Mouse (Mus musculus) liver, embryonic 11.5 days (tissue): ENCODE measurements around the gene Cnot1. TPM values are rescaled to one million over a fixed set of nuclear protein-coding genes. Genes with fewer than 3 reads are reported as not detected.

ENCODE experiments used
- ATAC-seq: fragments of 200-750 bp; cut with Nextera tagmentation; replicated peaks from 2 replicates; pipeline ENCODE4 v1.8.0; 2017; ENCODE audit warnings: moderate number of reproducible peaks, mild to moderate bottlenecking, moderate TSS enrichment, moderate library complexity; ENCODE audit not compliant: low FRiP score
- DNase-seq: peaks from one replicate; pipeline ENCODE4 v3.0.0-alpha.2; 2017; ENCODE audit warnings: low spot score
- H3K27ac ChIP-seq: fragments of 300-500 bp; sonication (generic); 2 replicates; pipeline ENCODE4 v1.5.1; 2014; ENCODE audit warnings: mild to moderate bottlenecking, low read depth, low read length, control low read depth
- H3K27me3 ChIP-seq: fragments of 300-500 bp; sonication (generic); replicated peaks from 2 replicates; pipeline ENCODE4 v1.6.1; 2014; ENCODE audit warnings: low read length, mixed read lengths; ENCODE audit not compliant: control insufficient read depth, insufficient read depth
- H3K36me3 ChIP-seq: fragments of 300-500 bp; sonication (generic); 2 replicates; pipeline ENCODE4 v1.6.1; 2014; ENCODE audit warnings: mild to moderate bottlenecking, low read length, moderate library complexity, mixed read lengths; ENCODE audit not compliant: control insufficient read depth, insufficient read depth
- H3K4me1 ChIP-seq: fragments of 300-500 bp; sonication (generic); replicated peaks from 2 replicates; pipeline ENCODE4 v1.6.1; 2014; ENCODE audit warnings: low read length, mixed read lengths; ENCODE audit not compliant: control insufficient read depth, insufficient read depth
- H3K4me2 ChIP-seq: fragments of 300-500 bp; sonication (generic); 2 replicates; pipeline ENCODE4 v1.6.1; 2014; ENCODE audit warnings: mild to moderate bottlenecking, control low read depth, moderate library complexity
- H3K4me3 ChIP-seq: fragments of 300-500 bp; sonication (generic); 2 replicates; pipeline ENCODE4 v1.5.1; 2014; ENCODE audit warnings: low read depth, low read length, control low read depth
- H3K9ac ChIP-seq: fragments of 300-500 bp; sonication (generic); 2 replicates; pipeline ENCODE4 v1.6.1; 2014; ENCODE audit warnings: low read depth, low read length, control low read depth
- H3K9me3 ChIP-seq: fragments of 300-500 bp; sonication (generic); 2 replicates; pipeline ENCODE4 v1.6.1; 2016; ENCODE audit warnings: low read length, inconsistent platforms, mixed read lengths; ENCODE audit not compliant: control insufficient read depth
- WGBS: fragments of 180-500 bp; shearing (Covaris S2); extraction: QIAGEN DNeasy Blood & Tissue Kit; methylation state at CpG from one replicate; pipeline ENCODE4 v1.1.7; 2014; 5-methylcytosine and 5-hydroxymethylcytosine counted together
- polyA plus RNA-seq: library from polyadenylated mRNA; unstranded; fragments of >200 nt; fragmentation: Nextera tagmentation; extraction: Ambion mirVana; gene quantifications from 2 replicates; pipeline ENCODE4 v1.2.1, GENCODE M21; 2014

Cnot1 gene
- polyA plus RNA-seq, 1 experiment from 2014 or later = 94.4 TPM

- Histone ChIP-seq H3K4me1 (peaks cover 3% of the 10 kb centered on the region; the same call in 1 of the 2 replicates), H3K27ac (no peak overlapping the region), H3K27me3 (no peaks in the 10 kb centered on the region), H3K36me3 (peaks cover 9% of the 10 kb centered on the region), H3K9me3 (no peaks in the 10 kb centered on the region), H3K4me2 (no peak overlapping the region), H3K4me3 (no peak overlapping the region), H3K9ac (no peak overlapping the region)
- WGBS = 90% methylated on average over 6 of the region's 6 CpGs
- DNase-seq = no peak
- ATAC-seq = no peak
Measured at GRCm38 (mm10) chr8:95843968-95844367, 36.7 kb upstream of the Cnot1 start.

- WGBS = 91% methylated on average over 15 of the region's 15 CpGs
- no peak overlapping the region for H3K9ac ChIP-seq
- no peak overlapping the region for H3K27ac ChIP-seq
- no peaks in the 10 kb centered on the region for H3K27me3 ChIP-seq
- H3K4me1 ChIP-seq = no peaks in the 10 kb centered on the region
- H3K4me3 ChIP-seq = no peak overlapping the region
- H3K4me2 ChIP-seq = no peak overlapping the region
- peaks cover 7% of the 10 kb centered on the region for H3K36me3 ChIP-seq
- no peak for DNase-seq
- no peak for ATAC-seq
- no peaks in the 10 kb centered on the region for H3K9me3 ChIP-seq
Measured at GRCm38 (mm10) chr8:95841436-95841835, 34.2 kb upstream of the Cnot1 start.

- Histone ChIP-seq H3K4me1 (0 out of 2 replicates have a peak, but pooled peaks cover 3% of the 10 kb centered on the region), H3K9ac (no peak overlapping the region), H3K36me3 (peaks cover 2% of the 10 kb centered on the region), H3K4me3 (no peak overlapping the region), H3K27me3 (no peaks in the 10 kb centered on the region), H3K4me2 (no peak overlapping the region), H3K27ac (no peak overlapping the region), H3K9me3 (no peaks in the 10 kb centered on the region)
- 96% methylated on average over 4 of the region's 4 CpGs for WGBS
- DNase-seq (no peak), ATAC-seq (no peak)
Measured at GRCm38 (mm10) chr8:95839289-95839688, 32.0 kb upstream of the Cnot1 start.

GRCm38 (mm10) chr8:95837266-95837665 lies 30.0 kb upstream of the Cnot1 start:
- Histone ChIP-seq H3K27ac (no peak overlapping the region), H3K9ac (no peak overlapping the region), H3K27me3 (no peaks in the 10 kb centered on the region), H3K9me3 (no peaks in the 10 kb centered on the region), H3K4me2 (no peak overlapping the region), H3K4me3 (no peak overlapping the region), H3K36me3 (peaks cover 2% of the 10 kb centered on the region; the same call in 1 of the 2 replicates), H3K4me1 (peaks cover 10% of the 10 kb centered on the region; the same call in 1 of the 2 replicates)
- ATAC-seq (no peak), DNase-seq (no peak)
- 91% methylated on average over 10 of the region's 10 CpGs for WGBS

- no peak overlapping the region for H3K4me2 ChIP-seq
- no peaks in the 10 kb centered on the region; the same call in 1 of the 2 replicates for H3K36me3 ChIP-seq
- 68% methylated on average over 4 of the region's 4 CpGs for WGBS
- ATAC-seq (no peak), DNase-seq (no peak)
- no peak overlapping the region for H3K4me3 ChIP-seq
- peaks cover 10% of the 10 kb centered on the region; the same call in 1 of the 2 replicates for H3K4me1 ChIP-seq
- no peak overlapping the region for H3K27ac ChIP-seq
- no peaks in the 10 kb centered on the region for H3K27me3 ChIP-seq
- H3K9me3 ChIP-seq = no peaks in the 10 kb centered on the region
- H3K9ac ChIP-seq = no peak overlapping the region
Measured at GRCm38 (mm10) chr8:95835891-95836290, 28.6 kb upstream of the Cnot1 start.

GRCm38 (mm10) chr8:95833435-95833984 lies 26.2 kb upstream of the Cnot1 start:
- no peaks in the 10 kb centered on the region for H3K9me3 ChIP-seq
- DNase-seq (peak; percentile 73), ATAC-seq (peak; percentile 82)
- peak overlapping the region; percentile 54 for H3K9ac ChIP-seq
- peak overlapping the region; percentile 10 for H3K27ac ChIP-seq
- H3K4me3 ChIP-seq = peak overlapping the region; percentile 40
- under 1% methylated on average over 16 of the region's 16 CpGs for WGBS
- no peaks in the 10 kb centered on the region; the same call in 1 of the 2 replicates for H3K36me3 ChIP-seq
- peak overlapping the region; percentile 74 for H3K4me2 ChIP-seq
- H3K4me1 ChIP-seq = peaks cover 10% of the 10 kb centered on the region; the same call in 1 of the 2 replicates
- no peaks in the 10 kb centered on the region for H3K27me3 ChIP-seq

GRCm38 (mm10) chr8:95832603-95833434 lies 25.6 kb upstream of the Cnot1 start:
- Histone ChIP-seq H3K27me3 (no peaks in the 10 kb centered on the region), H3K27ac (peak overlapping the region; percentile 10; the same call in 1 of the 2 replicates), H3K9ac (peak overlapping the region; percentile 54), H3K4me1 (peaks cover 10% of the 10 kb centered on the region; the same call in 1 of the 2 replicates), H3K4me3 (peak overlapping the region; percentile 40), H3K9me3 (no peaks in the 10 kb centered on the region), H3K4me2 (peak overlapping the region; percentile 74), H3K36me3 (no peaks in the 10 kb centered on the region; the same call in 1 of the 2 replicates)
- ATAC-seq (peak; percentile 73), DNase-seq (peak; percentile 78)
- WGBS = 15% methylated on average over 16 of the region's 16 CpGs

GRCm38 (mm10) chr8:95830144-95830543 lies 22.9 kb upstream of the Cnot1 start:
- ATAC-seq = no peak
- Histone ChIP-seq H3K4me3 (no peak overlapping the region), H3K4me1 (peaks cover 10% of the 10 kb centered on the region; the same call in 1 of the 2 replicates), H3K27ac (no peak overlapping the region), H3K4me2 (no peak overlapping the region), H3K9me3 (no peaks in the 10 kb centered on the region), H3K27me3 (no peaks in the 10 kb centered on the region), H3K9ac (no peak overlapping the region), H3K36me3 (no peaks in the 10 kb centered on the region)
- no peak for DNase-seq
- 69% methylated on average over 3 of the region's 3 CpGs for WGBS
